Mouse (Mus musculus): ENCODE data around the gene Tubb5.

Tubb5 gene

DNA sequence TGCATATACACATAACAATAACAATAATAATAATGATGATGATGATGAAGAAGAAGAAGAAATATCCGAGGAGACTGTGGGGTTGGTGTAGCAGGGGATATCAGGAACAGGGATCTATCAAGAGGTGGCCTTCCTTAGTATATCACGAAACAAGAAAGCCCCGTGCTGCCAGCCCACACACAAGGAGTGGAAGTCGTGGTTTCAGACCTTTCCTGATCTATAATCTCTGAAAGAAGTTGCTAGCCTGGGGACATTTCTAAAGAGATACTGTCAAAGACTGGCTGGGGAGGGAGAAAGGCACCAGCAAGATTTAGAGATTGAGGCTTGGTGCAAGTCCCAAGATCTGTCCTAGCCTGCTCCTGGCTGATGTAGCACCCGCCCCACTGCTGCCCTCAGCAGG, 41.3 kb downstream of the Tubb5 start:
- DNase-seq (ENCODE audit: low read depth), result no peak

DNA sequence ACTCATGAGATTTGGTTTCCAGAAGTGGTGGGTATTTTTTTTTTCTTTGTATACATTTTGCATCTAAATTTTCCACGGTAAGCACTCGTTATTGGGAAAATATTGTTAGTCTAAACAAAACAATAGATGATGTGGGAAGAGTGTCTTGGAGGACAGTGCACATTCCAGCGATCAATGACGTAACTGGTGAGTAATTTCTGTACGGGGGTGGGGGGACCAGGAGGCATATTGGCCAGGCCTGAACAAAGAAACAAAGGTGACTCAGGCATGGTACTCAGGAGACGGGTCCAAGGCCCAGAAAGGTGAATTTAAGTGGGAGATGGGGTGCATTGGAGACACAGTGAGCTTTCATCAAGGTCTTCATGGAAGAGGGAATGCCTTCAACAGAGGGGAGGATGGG, 42.5 kb downstream of the Tubb5 start:
- no peak for DNase-seq (ENCODE audit: low read depth)

DNA sequence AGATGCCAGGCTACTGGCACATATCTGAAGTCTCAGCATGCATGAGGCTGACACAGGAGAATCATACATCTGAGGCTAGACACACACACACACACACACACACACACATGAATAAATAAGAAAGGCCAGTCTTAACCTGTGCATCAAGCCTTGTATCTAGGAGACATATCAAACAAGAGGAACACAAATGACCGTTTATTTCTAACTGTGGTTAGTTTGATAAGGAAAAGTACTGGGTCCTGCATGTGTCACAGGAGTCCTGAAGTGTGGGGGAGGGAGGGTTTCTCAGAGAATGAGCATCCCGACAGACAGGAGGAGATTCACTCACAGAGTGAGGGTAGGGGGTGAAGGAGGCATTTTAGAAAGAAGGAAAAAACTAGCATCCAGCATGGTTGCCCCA, 43.0 kb downstream of the Tubb5 start:
- DNase-seq (ENCODE audit: low read depth), result no peak

DNA sequence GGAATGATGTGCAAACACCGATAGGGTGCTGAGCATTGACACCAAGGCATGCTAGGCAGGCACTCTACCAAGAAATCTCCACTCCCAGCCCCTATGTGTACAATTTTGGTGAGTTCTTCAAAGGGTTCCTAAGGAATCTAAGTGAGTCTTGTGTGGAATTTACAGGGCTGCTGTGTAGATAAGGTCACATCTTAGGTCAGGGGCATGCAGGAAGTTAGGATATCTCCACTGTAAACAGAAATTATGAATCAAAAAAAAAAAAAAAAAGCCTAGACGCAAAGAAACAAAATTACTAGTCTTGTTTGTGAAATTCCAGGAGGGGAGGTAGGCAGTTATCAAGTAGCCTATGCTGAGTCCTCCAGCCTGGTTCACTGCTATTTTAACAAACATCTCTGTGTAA, 45.3 kb downstream of the Tubb5 start:
- no peak for DNase-seq (ENCODE audit: low read depth)

DNA sequence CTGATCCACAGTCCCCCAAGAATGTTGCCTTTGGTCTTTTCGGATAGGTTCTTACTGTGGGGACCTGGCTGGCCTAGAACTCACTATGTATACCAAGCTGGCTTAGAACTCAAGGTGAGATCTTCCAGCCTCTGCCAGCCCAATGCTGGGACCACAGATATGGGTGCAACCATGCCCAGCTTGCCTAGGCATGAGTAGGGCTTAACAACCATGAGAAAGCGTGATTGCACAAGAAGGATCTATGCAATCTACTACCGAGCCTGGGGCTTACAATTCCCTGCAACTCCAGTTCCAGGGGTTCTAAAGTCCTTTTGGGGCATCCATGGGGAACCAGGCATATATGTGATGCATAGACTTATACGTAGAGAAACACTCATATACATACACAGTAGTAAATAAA, 47.2 kb downstream of the Tubb5 start:
- no peak for DNase-seq (ENCODE audit: low read depth)

DNA sequence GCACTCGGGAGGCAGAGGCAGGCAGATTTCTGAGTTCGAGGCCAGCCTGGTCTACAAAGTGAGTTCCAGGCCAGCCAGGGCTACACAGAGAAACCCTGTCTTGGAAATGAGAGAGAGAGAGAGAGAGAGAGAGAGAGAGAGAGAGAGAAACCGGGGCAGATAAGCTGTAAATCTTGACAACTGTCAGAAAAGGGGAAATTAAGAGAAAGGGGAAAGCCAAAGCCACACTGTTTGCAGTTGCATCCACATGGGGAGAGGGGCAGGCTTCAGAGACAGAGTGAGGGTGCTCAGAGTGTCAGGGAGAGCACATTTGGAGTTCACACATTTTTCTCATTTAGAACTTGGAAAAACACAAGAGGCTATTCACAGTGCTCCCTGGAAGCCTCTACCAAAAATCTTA, 50.1 kb downstream of the Tubb5 start:
- no peak for DNase-seq (ENCODE audit: low read depth)

DNA sequence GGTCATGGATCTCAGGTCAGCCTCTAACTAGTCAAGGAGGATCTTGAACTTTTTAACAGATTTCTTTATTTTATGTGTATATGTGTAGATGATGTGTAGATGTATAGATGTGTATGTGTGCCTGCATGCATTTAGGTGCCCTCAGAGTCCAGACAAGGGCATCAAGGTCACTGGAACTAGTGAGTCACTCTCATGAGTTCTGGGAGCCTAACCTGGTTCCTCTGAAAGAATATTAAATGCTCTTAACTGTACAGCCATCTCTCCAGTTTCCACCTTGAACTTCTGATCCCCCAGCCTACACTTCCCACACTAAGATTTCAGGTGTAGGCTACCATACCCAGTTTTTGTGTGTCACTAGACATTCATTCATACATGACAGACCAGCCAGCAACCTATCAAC, 50.6 kb downstream of the Tubb5 start:
- DNase-seq (ENCODE audit: low read depth), result no peak

DNA sequence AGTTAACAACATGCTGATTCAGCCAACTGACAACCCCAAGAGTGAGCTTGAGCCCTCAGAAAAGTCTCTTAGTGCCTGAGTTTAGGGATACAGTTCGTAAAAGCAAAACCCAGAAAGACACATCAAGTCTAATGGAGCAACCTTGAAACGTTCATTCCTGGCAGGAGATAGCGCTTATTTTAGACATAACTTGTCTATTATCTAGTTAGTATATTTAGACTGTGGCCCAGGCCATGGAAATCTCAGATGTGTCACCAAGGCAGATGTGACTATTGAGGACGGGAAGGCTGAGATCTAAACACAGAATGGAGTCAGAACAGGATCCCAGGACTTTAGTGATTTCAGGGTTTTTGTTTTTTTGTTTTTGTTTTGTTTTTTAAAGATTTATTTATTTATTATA, 53.0 kb downstream of the Tubb5 start:
- no peak for DNase-seq (ENCODE audit: low read depth)

DNA sequence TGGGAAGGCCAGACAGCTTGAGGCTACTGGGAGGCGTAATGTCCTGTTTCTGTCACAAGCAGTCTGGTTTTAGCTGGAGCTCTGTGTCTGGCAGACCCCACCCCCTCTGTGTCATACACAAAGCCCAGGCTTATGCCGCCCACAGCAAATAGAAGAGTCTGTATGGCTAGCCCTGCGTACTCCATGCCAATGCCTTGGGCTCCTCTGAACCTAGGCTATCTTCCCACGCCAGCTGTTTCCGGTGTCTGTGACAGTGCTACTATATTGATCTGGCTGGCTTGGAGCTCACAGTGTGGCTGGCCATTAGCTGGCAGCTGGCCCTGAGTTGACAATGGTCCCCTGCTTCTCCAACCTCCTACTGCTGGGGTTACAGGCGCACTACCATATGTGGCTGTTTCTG, 54.2 kb downstream of the Tubb5 start:
- DNase-seq (ENCODE audit: low read depth), result no peak

Data from c-Kit-positive CD71-positive TER-119-negative erythroid progenitor cells, embryonic 14.5 days (primary cell).